Mouse (Mus musculus): Measurements from ENCODE around the gene Cemip. TPM values are rescaled to one million over a fixed set of nuclear protein-coding genes. Genes with fewer than 3 reads are reported as not detected.
A peak's percentile ranks its signal among the peaks of the same experiment; 100 is the strongest.

Gene Cemip
- polyA plus RNA-seq, 1 experiment from 2014 or later: 0.81 TPM

DNA sequence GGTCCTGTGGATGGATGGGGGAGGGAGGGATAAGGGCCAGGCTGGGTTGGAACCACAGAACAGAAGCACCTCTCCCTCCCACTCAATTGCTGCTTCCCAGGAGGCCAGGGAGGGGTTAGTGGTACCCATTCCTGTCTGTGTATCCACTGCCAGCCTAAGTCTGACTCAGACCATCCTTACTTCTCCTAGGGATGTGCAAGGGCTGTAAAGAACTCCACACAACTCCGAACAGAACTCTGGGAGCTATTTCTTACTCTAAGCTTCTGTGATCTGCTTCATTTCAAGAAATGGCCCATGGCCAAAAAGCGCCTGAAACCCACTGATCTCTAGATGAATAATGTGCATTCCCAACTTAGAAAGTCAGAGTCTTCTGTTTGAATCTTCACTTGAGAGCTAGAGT is 146.2 kb downstream of the Cemip start:
- ATAC-seq: no peak
- no peaks in the 10 kb centered on the region for H3K36me3 ChIP-seq (ENCODE audit: control insufficient read depth, insufficient read depth, low read length)
- no peak overlapping the region for H3K9ac ChIP-seq (ENCODE audit: low read depth, low read length)
- H3K27ac ChIP-seq (ENCODE audit: low read depth, low read length): no peak overlapping the region
- no peak overlapping the region for H3K4me2 ChIP-seq (ENCODE audit: low read length)
- H3K4me3 ChIP-seq (ENCODE audit: low read length): no peak overlapping the region
- H3K4me1 ChIP-seq (ENCODE audit: control insufficient read depth, insufficient read depth, low read depth, low read length): no peaks in the 10 kb centered on the region
- 85% methylated on average over 2 of the region's 2 CpGs for WGBS
- H3K27me3 ChIP-seq (replicated peaks; ENCODE audit: control insufficient read depth, insufficient read depth, low read length): no peaks in the 10 kb centered on the region
- H3K9me3 ChIP-seq (ENCODE audit: control insufficient read depth, low read length): no peaks in the 10 kb centered on the region

DNA sequence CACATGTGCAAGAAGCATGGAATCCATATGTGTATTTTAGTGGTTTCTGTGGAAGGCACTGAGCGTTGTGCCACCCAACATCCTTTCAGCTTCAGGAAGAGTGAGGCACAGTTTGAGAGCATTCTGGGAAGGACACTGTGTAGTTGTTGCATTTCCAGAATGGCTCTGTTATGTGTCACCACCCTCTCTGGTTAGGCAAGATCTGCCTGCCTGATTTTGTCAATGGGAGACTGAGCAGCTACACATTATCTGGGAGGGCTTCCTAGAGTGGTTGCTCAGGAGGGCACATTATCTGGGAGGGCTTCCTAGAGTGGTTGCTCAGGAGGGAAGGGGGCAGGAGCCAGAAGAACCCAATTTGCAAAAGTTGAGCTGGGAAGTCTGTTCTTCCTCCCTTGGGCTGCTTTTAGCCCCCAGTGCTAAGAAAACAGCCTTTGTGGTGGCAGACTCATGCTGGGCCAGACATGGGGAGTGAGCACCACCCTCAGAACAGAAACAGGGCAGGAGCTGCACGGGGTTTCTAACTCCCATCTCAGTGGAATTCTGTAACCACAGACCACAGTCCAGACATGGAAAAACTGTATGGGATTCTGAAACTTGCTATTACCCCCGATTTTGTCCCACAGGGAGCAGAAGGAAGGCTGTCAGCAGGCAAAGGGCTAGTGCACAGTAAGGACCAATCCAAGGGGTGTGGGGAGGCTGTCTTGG is 147.1 kb downstream of the Cemip start:
- no peaks in the 10 kb centered on the region for H3K27me3 ChIP-seq (replicated peaks; ENCODE audit: control insufficient read depth, insufficient read depth, low read length)
- H3K9me3 ChIP-seq (ENCODE audit: control insufficient read depth, low read length): no peaks in the 10 kb centered on the region
- 74% methylated on average over 3 of the region's 3 CpGs for WGBS
- H3K36me3 ChIP-seq (ENCODE audit: control insufficient read depth, insufficient read depth, low read length): no peaks in the 10 kb centered on the region
- H3K4me1 ChIP-seq (ENCODE audit: control insufficient read depth, insufficient read depth, low read depth, low read length): no peaks in the 10 kb centered on the region
- H3K27ac ChIP-seq (ENCODE audit: low read depth, low read length): no peak overlapping the region
- H3K4me3 ChIP-seq (ENCODE audit: low read length): no peak overlapping the region
- no peak for ATAC-seq
- no peak overlapping the region for H3K4me2 ChIP-seq (ENCODE audit: low read length)
- H3K9ac ChIP-seq (ENCODE audit: low read depth, low read length): no peak overlapping the region

DNA sequence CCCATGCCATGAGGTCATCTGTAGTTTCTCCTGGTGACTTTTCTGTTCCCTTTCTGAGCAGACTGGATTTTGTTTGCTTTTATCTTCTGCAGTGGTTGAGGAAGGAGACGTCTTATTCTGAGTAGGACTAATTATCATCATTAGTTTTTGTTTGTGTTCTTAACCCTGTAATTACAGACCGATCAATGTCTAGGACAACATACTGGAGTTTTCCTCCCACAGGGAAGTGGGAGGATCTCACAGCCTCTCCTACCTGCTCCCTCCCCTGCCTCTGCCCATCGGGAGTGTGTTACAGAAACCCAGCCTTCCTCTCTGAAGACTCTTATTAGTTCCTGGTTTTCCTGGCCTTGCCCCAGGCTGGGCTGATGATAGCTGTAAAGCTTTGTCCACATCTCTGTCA is 164.7 kb downstream of the Cemip start:
- H3K4me3 ChIP-seq (ENCODE audit: low read length): no peak overlapping the region
- 69% methylated on average over 3 of the region's 3 CpGs for WGBS
- H3K9ac ChIP-seq (ENCODE audit: low read depth, low read length): no peak overlapping the region
- no peak overlapping the region for H3K27ac ChIP-seq (ENCODE audit: low read depth, low read length)
- no peak overlapping the region for H3K4me2 ChIP-seq (ENCODE audit: low read length)
- H3K36me3 ChIP-seq (ENCODE audit: control insufficient read depth, insufficient read depth, low read length): no peaks in the 10 kb centered on the region
- H3K4me1 ChIP-seq (ENCODE audit: control insufficient read depth, insufficient read depth, low read depth, low read length): no peaks in the 10 kb centered on the region
- no peaks in the 10 kb centered on the region for H3K27me3 ChIP-seq (replicated peaks; ENCODE audit: control insufficient read depth, insufficient read depth, low read length)
- H3K9me3 ChIP-seq (ENCODE audit: control insufficient read depth, low read length): no peaks in the 10 kb centered on the region
- no peak for ATAC-seq

DNA sequence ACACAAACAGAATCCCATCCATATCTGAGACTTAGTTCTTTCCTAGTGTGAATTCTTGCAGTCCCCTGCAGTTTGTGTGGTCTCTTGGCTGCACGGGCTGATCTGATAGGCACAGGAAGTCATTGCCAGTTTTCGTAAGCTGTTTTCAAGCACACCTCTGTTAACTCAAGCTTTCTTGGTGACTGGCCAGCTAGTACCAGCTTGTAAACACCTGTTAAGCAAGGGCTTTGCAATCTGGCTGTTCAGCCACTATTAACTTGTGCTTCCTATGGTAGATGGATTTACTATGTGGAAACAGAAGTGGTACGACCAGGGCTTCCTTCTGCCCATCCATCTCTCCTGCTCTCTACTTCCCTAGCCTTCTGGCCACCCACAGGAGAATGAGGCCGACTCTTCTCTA is 166.1 kb downstream of the Cemip start:
- H3K9ac ChIP-seq (ENCODE audit: low read depth, low read length): no peak overlapping the region
- H3K4me1 ChIP-seq (ENCODE audit: control insufficient read depth, insufficient read depth, low read depth, low read length): no peaks in the 10 kb centered on the region
- H3K27ac ChIP-seq (ENCODE audit: low read depth, low read length): no peak overlapping the region
- H3K9me3 ChIP-seq (ENCODE audit: control insufficient read depth, low read length): no peaks in the 10 kb centered on the region
- ATAC-seq: no peak
- H3K4me3 ChIP-seq (ENCODE audit: low read length): no peak overlapping the region
- 77% methylated on average over 4 of the region's 4 CpGs for WGBS
- no peaks in the 10 kb centered on the region for H3K36me3 ChIP-seq (ENCODE audit: control insufficient read depth, insufficient read depth, low read length)
- no peak overlapping the region for H3K4me2 ChIP-seq (ENCODE audit: low read length)
- H3K27me3 ChIP-seq (replicated peaks; ENCODE audit: control insufficient read depth, insufficient read depth, low read length): no peaks in the 10 kb centered on the region

DNA sequence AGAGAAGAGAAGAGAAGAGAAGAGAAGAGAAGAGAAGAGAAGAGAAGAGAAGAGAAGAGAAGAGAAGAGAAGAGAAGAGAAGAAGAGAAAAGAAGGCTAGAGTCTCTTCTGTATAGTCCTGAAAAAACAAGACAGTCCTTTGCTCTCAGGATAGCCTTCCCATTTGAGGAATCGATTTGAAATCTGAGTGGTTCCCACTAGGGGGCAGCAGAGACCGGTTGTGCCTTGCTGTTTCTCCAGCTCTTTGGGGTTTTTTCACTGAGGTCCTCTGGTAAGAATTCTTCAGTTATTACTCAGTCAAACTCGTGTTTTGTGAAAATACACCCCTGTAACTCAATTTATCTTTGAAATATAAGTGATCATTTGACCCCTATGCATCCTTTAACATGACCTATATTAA is 171.7 kb downstream of the Cemip start:
- WGBS: 1% methylated on average over 3 of the region's 3 CpGs
- no peaks in the 10 kb centered on the region for H3K4me1 ChIP-seq (ENCODE audit: control insufficient read depth, insufficient read depth, low read depth, low read length)
- H3K27me3 ChIP-seq (replicated peaks; ENCODE audit: control insufficient read depth, insufficient read depth, low read length): no peaks in the 10 kb centered on the region

DNA sequence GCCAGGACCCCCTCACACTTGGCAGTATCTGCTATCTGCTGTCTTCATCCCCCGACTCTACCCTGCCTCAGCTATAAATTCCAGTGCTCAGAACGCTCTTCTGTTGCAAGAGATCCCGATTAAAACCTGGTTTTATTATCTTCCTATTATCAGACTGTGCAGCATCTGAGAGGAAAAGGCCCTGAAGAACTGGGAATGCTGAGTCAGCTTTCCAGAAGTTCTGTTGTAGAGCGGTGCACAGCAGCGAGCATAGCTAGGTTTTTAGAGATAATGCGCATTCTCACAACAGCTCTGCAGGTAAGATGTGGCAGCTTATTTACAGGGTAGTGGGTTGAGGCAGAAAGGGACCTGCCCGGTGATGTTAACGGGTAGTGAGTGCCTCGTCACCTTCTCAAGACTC is 172.3 kb downstream of the Cemip start:
- Histone ChIP-seq H3K9me3 (ENCODE audit: control insufficient read depth, low read length) (no peaks in the 10 kb centered on the region), H3K9ac (ENCODE audit: low read depth, low read length) (no peak overlapping the region), H3K4me2 (ENCODE audit: low read length) (no peak overlapping the region), H3K4me1 (ENCODE audit: control insufficient read depth, insufficient read depth, low read depth, low read length) (no peaks in the 10 kb centered on the region), H3K36me3 (ENCODE audit: control insufficient read depth, insufficient read depth, low read length) (no peaks in the 10 kb centered on the region), H3K4me3 (ENCODE audit: low read length) (no peak overlapping the region), H3K27ac (ENCODE audit: low read depth, low read length) (no peak overlapping the region), H3K27me3 (replicated peaks; ENCODE audit: control insufficient read depth, insufficient read depth, low read length) (no peaks in the 10 kb centered on the region)
- ATAC-seq: no peak
- 79% methylated on average over 9 of the region's 9 CpGs for WGBS

More for the DNA sequence above, 171.7 kb downstream of the Cemip start:
- no peak overlapping the region for H3K9ac ChIP-seq (ENCODE audit: low read depth, low read length)
- no peak overlapping the region for H3K4me2 ChIP-seq (ENCODE audit: low read length)
- ATAC-seq: peak; percentile 69; the same call in 1 of the 2 replicates
- H3K27ac ChIP-seq (ENCODE audit: low read depth, low read length): no peak overlapping the region
- H3K36me3 ChIP-seq (ENCODE audit: control insufficient read depth, insufficient read depth, low read length): no peaks in the 10 kb centered on the region
- H3K4me3 ChIP-seq (ENCODE audit: low read length): no peak overlapping the region
- H3K9me3 ChIP-seq (ENCODE audit: control insufficient read depth, low read length): no peaks in the 10 kb centered on the region

DNA sequence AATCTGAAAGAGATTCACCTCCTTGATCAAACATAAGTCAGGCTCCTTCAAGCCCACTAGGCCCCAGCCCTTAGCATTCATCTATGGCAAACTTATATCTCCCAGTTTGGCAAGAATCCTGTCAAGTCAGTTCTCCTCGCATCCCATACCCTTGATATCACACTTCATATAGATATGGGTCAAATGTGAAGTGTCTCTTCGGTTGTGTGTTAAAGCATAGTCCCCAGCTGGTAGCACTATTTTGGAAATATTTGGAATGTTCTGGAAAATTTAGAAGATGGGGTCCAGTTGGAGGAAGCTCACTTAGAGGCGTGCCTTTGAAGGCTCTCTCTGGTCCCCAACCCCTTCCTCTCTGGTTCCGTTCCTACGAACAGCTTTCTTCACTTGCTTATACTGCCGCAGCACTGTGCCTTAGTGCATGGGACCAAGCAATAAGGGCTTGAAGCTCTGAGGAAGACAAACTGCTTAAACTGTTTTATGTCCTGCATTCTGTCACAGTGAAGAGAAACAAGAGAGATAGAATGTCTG is 172.8 kb downstream of the Cemip start:
- no peak overlapping the region for H3K4me3 ChIP-seq (ENCODE audit: low read length)
- H3K9ac ChIP-seq (ENCODE audit: low read depth, low read length): no peak overlapping the region
- WGBS: 91% methylated on average over 6 of the region's 6 CpGs
- H3K4me2 ChIP-seq (ENCODE audit: low read length): no peak overlapping the region
- no peaks in the 10 kb centered on the region for H3K36me3 ChIP-seq (ENCODE audit: control insufficient read depth, insufficient read depth, low read length)
- no peaks in the 10 kb centered on the region for H3K9me3 ChIP-seq (ENCODE audit: control insufficient read depth, low read length)
- ATAC-seq: no peak
- H3K27ac ChIP-seq (ENCODE audit: low read depth, low read length): no peak overlapping the region
- no peaks in the 10 kb centered on the region for H3K4me1 ChIP-seq (ENCODE audit: control insufficient read depth, insufficient read depth, low read depth, low read length)
- no peaks in the 10 kb centered on the region for H3K27me3 ChIP-seq (replicated peaks; ENCODE audit: control insufficient read depth, insufficient read depth, low read length)

DNA sequence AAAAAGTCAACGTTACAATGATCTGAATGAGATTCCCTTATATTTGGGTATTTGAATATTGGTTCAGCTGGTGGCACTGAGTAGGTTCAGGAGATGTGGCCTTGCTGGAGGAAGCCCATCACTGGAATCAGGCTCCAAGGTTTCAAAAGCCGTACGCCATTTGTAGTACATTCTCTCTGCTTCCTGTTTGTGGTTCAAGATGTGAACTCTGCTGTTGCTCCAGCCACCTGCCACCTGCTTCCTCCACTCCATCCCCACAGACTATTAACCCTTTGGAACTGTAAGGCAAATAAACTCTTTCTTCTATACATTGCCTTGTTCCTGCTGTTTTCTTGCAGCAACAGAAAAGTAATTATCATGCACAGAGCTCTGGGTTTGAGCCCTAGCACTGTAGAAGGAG is 174.4 kb downstream of the Cemip start:
- Histone ChIP-seq H3K27ac (ENCODE audit: low read depth, low read length) (no peak overlapping the region), H3K9ac (ENCODE audit: low read depth, low read length) (no peak overlapping the region), H3K9me3 (ENCODE audit: control insufficient read depth, low read length) (no peaks in the 10 kb centered on the region), H3K27me3 (replicated peaks; ENCODE audit: control insufficient read depth, insufficient read depth, low read length) (no peaks in the 10 kb centered on the region), H3K4me1 (ENCODE audit: control insufficient read depth, insufficient read depth, low read depth, low read length) (no peaks in the 10 kb centered on the region), H3K36me3 (ENCODE audit: control insufficient read depth, insufficient read depth, low read length) (no peaks in the 10 kb centered on the region), H3K4me2 (ENCODE audit: low read length) (no peak overlapping the region), H3K4me3 (ENCODE audit: low read length) (no peak overlapping the region)
- no peak for ATAC-seq
- WGBS: 81% methylated on average over 3 of the region's 3 CpGs

DNA sequence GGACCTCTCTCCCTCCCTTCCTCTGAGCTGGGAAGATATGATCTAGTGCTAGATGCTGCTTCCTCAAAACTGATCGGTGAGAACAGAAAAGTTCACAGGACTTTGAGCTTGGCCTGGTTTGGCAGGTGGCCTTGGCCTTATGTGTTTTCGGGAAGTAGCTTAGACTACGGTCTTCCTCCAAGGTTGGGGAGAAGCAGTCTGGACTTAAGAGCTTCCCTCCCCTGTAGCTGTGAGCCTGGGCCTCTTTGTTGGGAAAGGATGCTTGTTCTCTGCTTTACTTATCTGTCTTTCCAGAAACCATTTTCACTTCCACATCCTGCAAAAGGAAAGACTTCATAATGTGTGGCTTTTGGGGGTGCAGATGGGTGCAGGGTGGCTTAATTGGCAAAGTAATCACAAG is 181.5 kb downstream of the Cemip start:
- no peak for ATAC-seq

More for the DNA sequence above, 181.5 kb downstream of the Cemip start:
- H3K4me3 ChIP-seq (ENCODE audit: low read length): no peak overlapping the region
- H3K27me3 ChIP-seq (replicated peaks; ENCODE audit: control insufficient read depth, insufficient read depth, low read length): no peaks in the 10 kb centered on the region
- 91% methylated on average over 3 of the region's 3 CpGs for WGBS
- no peaks in the 10 kb centered on the region for H3K9me3 ChIP-seq (ENCODE audit: control insufficient read depth, low read length)
- H3K9ac ChIP-seq (ENCODE audit: low read depth, low read length): no peak overlapping the region
- H3K27ac ChIP-seq (ENCODE audit: low read depth, low read length): no peak overlapping the region
- H3K4me1 ChIP-seq (ENCODE audit: control insufficient read depth, insufficient read depth, low read depth, low read length): no peaks in the 10 kb centered on the region
- H3K4me2 ChIP-seq (ENCODE audit: low read length): no peak overlapping the region
- H3K36me3 ChIP-seq (ENCODE audit: control insufficient read depth, insufficient read depth, low read length): peaks cover 3% of the 10 kb centered on the region; the same call in 1 of the 2 replicates
